Mouse (Mus musculus): ENCODE measurements around the gene Sema3a. TPM values are rescaled to one million over a fixed set of nuclear protein-coding genes. Genes with fewer than 3 reads are reported as not detected.
A peak's percentile ranks its signal among the peaks of the same experiment; 100 is the strongest.

Sema3a gene
- polyA plus RNA-seq, 2 experiments = 22.1 to 43.8 TPM

GRCm38 (mm10) chr5:13432574-13432973, 307.4 kb downstream of the Sema3a start:
- TF ChIP-seq POLR2A (IDR thresholded peaks at IDR 0.05; ENCODE audit: borderline replicate concordance, extremely low read depth, insufficient read depth, insufficient read length) = no peak
- H3K27ac ChIP-seq (replicated peaks; ENCODE audit: low read depth, low read length) = no peak overlapping the region
- no peak for ATAC-seq (ENCODE audit: low FRiP score, low read depth)
- WGBS = 44% methylated on average over 3 of the region's 3 CpGs
- H3K9me3 ChIP-seq (ENCODE audit: control insufficient read depth, low read length) = no peaks in the 10 kb centered on the region
- H3K4me3 ChIP-seq (replicated peaks; ENCODE audit: low read length) = no peak overlapping the region
- no peaks in the 10 kb centered on the region for H3K4me1 ChIP-seq (ENCODE audit: control insufficient read depth, insufficient read depth, low read length)
- H3K36me3 ChIP-seq (ENCODE audit: control insufficient read depth, insufficient read depth, low read length) = no peaks in the 10 kb centered on the region
- no peak overlapping the region for H3K9ac ChIP-seq (ENCODE audit: low read depth, low read length, severe bottlenecking)
- peak; percentile 55 for DNase-seq (ENCODE audit: low spot score)
- H3K4me2 ChIP-seq (replicated peaks; ENCODE audit: low read depth, low read length, severe bottlenecking) = no peak overlapping the region
- H3K27me3 ChIP-seq (ENCODE audit: control insufficient read depth, insufficient read depth, low read length) = no peaks in the 10 kb centered on the region

GRCm38 (mm10) chr5:13433303-13433702, 308.1 kb downstream of the Sema3a start:
- WGBS = 64% methylated on average over 2 of the region's 2 CpGs
- ATAC-seq (ENCODE audit: low FRiP score, low read depth) = no peak

DNA sequence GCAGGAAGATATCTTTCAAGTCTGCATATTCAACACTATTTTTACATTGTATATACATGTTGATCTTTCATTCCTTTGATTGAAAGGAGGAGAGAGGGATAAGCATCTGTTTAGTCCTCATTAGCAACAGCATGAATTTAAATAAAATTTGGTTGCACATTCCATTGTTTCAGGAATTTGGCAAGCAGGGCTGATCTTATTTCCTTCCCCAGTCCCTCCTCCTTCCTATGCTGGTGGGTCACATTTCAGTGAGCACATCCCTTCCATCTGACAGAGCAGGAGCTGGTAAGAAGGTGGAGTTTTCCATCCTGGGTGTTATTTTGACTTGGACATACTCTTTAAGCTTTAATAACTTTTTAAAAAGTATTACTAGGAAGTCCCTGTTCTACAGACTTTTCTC, 315.9 kb downstream of the Sema3a start:
- no peak overlapping the region for H3K27ac ChIP-seq (replicated peaks; ENCODE audit: low read depth, low read length)
- no peak overlapping the region for H3K9ac ChIP-seq (ENCODE audit: low read depth, low read length, severe bottlenecking)
- no peaks in the 10 kb centered on the region for H3K4me1 ChIP-seq (ENCODE audit: control insufficient read depth, insufficient read depth, low read length)
- H3K27me3 ChIP-seq (ENCODE audit: control insufficient read depth, insufficient read depth, low read length) = no peaks in the 10 kb centered on the region
- no peaks in the 10 kb centered on the region for H3K36me3 ChIP-seq (ENCODE audit: control insufficient read depth, insufficient read depth, low read length)
- ATAC-seq (ENCODE audit: low FRiP score, low read depth) = no peak
- TF ChIP-seq POLR2A (IDR thresholded peaks at IDR 0.05; ENCODE audit: borderline replicate concordance, extremely low read depth, insufficient read depth, insufficient read length) = no peak
- H3K4me3 ChIP-seq (replicated peaks; ENCODE audit: low read length) = no peak overlapping the region
- no peaks in the 10 kb centered on the region for H3K9me3 ChIP-seq (ENCODE audit: control insufficient read depth, low read length)
- no peak for DNase-seq (ENCODE audit: low spot score)
- no peak overlapping the region for H3K4me2 ChIP-seq (replicated peaks; ENCODE audit: low read depth, low read length, severe bottlenecking)

More at GRCm38 (mm10) chr5:13433303-13433702, 308.1 kb downstream of the Sema3a start:
- H3K27me3 ChIP-seq (ENCODE audit: control insufficient read depth, insufficient read depth, low read length) = no peaks in the 10 kb centered on the region
- H3K4me1 ChIP-seq (ENCODE audit: control insufficient read depth, insufficient read depth, low read length) = no peaks in the 10 kb centered on the region
- no peak overlapping the region for H3K4me3 ChIP-seq (replicated peaks; ENCODE audit: low read length)
- no peak overlapping the region for H3K9ac ChIP-seq (ENCODE audit: low read depth, low read length, severe bottlenecking)
- no peaks in the 10 kb centered on the region for H3K36me3 ChIP-seq (ENCODE audit: control insufficient read depth, insufficient read depth, low read length)
- peak; percentile 57 for DNase-seq (ENCODE audit: low spot score)
- TF ChIP-seq POLR2A (IDR thresholded peaks at IDR 0.05; ENCODE audit: borderline replicate concordance, extremely low read depth, insufficient read depth, insufficient read length) = no peak
- H3K27ac ChIP-seq (replicated peaks; ENCODE audit: low read depth, low read length) = no peak overlapping the region
- H3K4me2 ChIP-seq (replicated peaks; ENCODE audit: low read depth, low read length, severe bottlenecking) = no peak overlapping the region
- H3K9me3 ChIP-seq (ENCODE audit: control insufficient read depth, low read length) = no peaks in the 10 kb centered on the region

- no peak overlapping the region for H3K4me3 ChIP-seq (replicated peaks; ENCODE audit: low read length)
- WGBS = 52% methylated on average over 1 of the region's 1 CpGs
- H3K36me3 ChIP-seq (ENCODE audit: control insufficient read depth, insufficient read depth, low read length) = peaks cover 5% of the 10 kb centered on the region; the same call in 1 of the 2 replicates
- DNase-seq (ENCODE audit: low spot score) (no peak), ATAC-seq (ENCODE audit: low FRiP score, low read depth) (no peak)
- no peaks in the 10 kb centered on the region for H3K9me3 ChIP-seq (ENCODE audit: control insufficient read depth, low read length)
- no peak overlapping the region for H3K27ac ChIP-seq (replicated peaks; ENCODE audit: low read depth, low read length)
- H3K4me1 ChIP-seq (ENCODE audit: control insufficient read depth, insufficient read depth, low read length) = no peaks in the 10 kb centered on the region
- no peak for TF ChIP-seq POLR2A (IDR thresholded peaks at IDR 0.05; ENCODE audit: borderline replicate concordance, extremely low read depth, insufficient read depth, insufficient read length)
- no peak overlapping the region for H3K9ac ChIP-seq (ENCODE audit: low read depth, low read length, severe bottlenecking)
- H3K27me3 ChIP-seq (ENCODE audit: control insufficient read depth, insufficient read depth, low read length) = no peaks in the 10 kb centered on the region
- H3K4me2 ChIP-seq (replicated peaks; ENCODE audit: low read depth, low read length, severe bottlenecking) = no peak overlapping the region
Measured at GRCm38 (mm10) chr5:13460182-13461001, 335.2 kb downstream of the Sema3a start.

- H3K4me1 ChIP-seq (ENCODE audit: control insufficient read depth, insufficient read depth, low read length) = peaks cover 10% of the 10 kb centered on the region; the same call in 1 of the 2 replicates
- no peak for TF ChIP-seq POLR2A (IDR thresholded peaks at IDR 0.05; ENCODE audit: borderline replicate concordance, extremely low read depth, insufficient read depth, insufficient read length)
- H3K4me3 ChIP-seq (replicated peaks; ENCODE audit: low read length) = no peak overlapping the region
- H3K9me3 ChIP-seq (ENCODE audit: control insufficient read depth, low read length) = no peaks in the 10 kb centered on the region
- 67% methylated on average over 7 of the region's 7 CpGs for WGBS
- ATAC-seq (ENCODE audit: low FRiP score, low read depth) (no peak), DNase-seq (ENCODE audit: low spot score) (peak; percentile 19)
- no peak overlapping the region for H3K4me2 ChIP-seq (replicated peaks; ENCODE audit: low read depth, low read length, severe bottlenecking)
- H3K27ac ChIP-seq (replicated peaks; ENCODE audit: low read depth, low read length) = no peak overlapping the region
- H3K27me3 ChIP-seq (ENCODE audit: control insufficient read depth, insufficient read depth, low read length) = no peaks in the 10 kb centered on the region
- H3K9ac ChIP-seq (ENCODE audit: low read depth, low read length, severe bottlenecking) = no peak overlapping the region
- peaks cover under 1% of the 10 kb centered on the region; the same call in 1 of the 2 replicates for H3K36me3 ChIP-seq (ENCODE audit: control insufficient read depth, insufficient read depth, low read length)
Measured at GRCm38 (mm10) chr5:13468856-13469255, 343.6 kb downstream of the Sema3a start.
